Mouse (Mus musculus) liver, adult 2 months (tissue): ENCODE data around the gene Tprn.

Experiments
- CTCF ChIP-seq: fragments of 200-500 bp; IDR thresholded peaks from 2 replicates; pipeline ENCODE4 v1.5.1; 2011; ENCODE audit warnings: low read depth, low read length, control low read depth
- POLR2A ChIP-seq: fragments of 200-500 bp; IDR thresholded peaks from 2 replicates; pipeline ENCODE4 v1.6.1; 2011; ENCODE audit warnings: low read length, control low read depth; ENCODE audit not compliant: insufficient read depth; ENCODE audit errors: extremely low read depth

DNA sequence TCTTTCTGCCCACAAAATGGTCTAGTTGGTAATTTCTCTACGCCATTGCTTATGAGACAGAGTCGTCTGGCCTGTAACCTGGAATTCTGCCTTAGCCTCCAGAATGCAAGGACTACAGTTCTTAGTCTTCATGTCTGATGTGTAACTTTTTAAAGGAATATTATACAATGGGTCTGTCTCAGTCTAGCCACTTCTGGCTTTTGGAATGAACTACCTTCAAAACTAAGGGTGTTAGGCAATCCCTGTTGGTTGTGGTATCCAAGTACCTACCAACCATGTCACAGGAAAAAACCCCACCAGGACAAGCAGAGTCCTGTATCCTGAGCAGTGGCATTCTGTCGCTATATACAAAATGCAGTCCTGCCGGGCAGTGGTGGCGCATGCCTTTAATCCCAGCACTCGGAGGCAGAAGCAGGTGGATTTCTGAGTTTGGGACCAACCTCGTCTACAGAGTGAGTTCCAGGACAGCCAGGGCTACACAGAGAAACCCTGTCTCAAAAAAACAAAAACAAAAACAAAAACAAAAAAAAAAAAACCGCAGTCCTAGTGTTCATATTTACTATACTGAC, 36.5 kb upstream of the Tprn start:
- no peak for TF ChIP-seq CTCF
- no peak for TF ChIP-seq POLR2A
